Mouse (Mus musculus) MEL (cell line): ENCODE results near the gene Gm14443. TPM values are rescaled to one million over a fixed set of nuclear protein-coding genes. Genes with fewer than 3 reads are reported as not detected.
"Not testable (repeated sequence)": the region's sequence is repeated elsewhere in the genome, so short reads cannot be mapped to it uniquely, and the experiment has no call there.

ENCODE experiments used
- DNase-seq: peaks from one replicate; pipeline ENCODE4 v3.0.0; 2011; ENCODE audit warnings: low read depth, low spot score
- H3K27ac ChIP-seq: 2 replicates; pipeline ENCODE4 v1.5.1; 2012; ENCODE audit warnings: low read depth, mild to moderate bottlenecking, control low read depth, low read length, moderate library complexity; ENCODE audit not compliant: control insufficient read depth
- H3K27me3 ChIP-seq, 2 experiments: fragments of 150-350 bp in 1 of 2; sonication (generic) in 1 of 2; 2 replicates each; pipeline ENCODE4 v1.6.1; 2012; ENCODE audit warnings: low read length in 2 of 2, mild to moderate bottlenecking in 2 of 2, improper control_type of control experiment in 1 of 2, moderate library complexity in 1 of 2; ENCODE audit not compliant: insufficient read depth in 2 of 2, control insufficient read depth in 1 of 2
- H3K36me3 ChIP-seq, 2 experiments: 2 replicates each; pipeline ENCODE4 v1.6.1; 2012 to 2014; ENCODE audit warnings: low read length in 2 of 2, improper control_type of control experiment in 1 of 2, inconsistent platforms in 1 of 2, mild to moderate bottlenecking in 1 of 2; ENCODE audit not compliant: insufficient read depth in 2 of 2, control insufficient read depth in 1 of 2
- H3K4me1 ChIP-seq, 2 experiments: fragments of 150-350 bp in 1 of 2; sonication (generic) in 1 of 2; 2 replicates each; pipeline ENCODE4 v1.6.1; 2012; ENCODE audit warnings: low read length in 2 of 2, improper control_type of control experiment in 1 of 2, mild to moderate bottlenecking in 1 of 2; ENCODE audit not compliant: insufficient read depth in 2 of 2, control insufficient read depth in 1 of 2
- H3K4me3 ChIP-seq, 2 experiments: fragments of 150-350 bp in 1 of 2; sonication (generic) in 1 of 2; 2 replicates each; pipeline ENCODE4 v1.5.1; 2012; ENCODE audit warnings: low read depth in 2 of 2, low read length in 2 of 2, mild to moderate bottlenecking in 2 of 2, moderate library complexity in 2 of 2, control low read depth in 1 of 2, improper control_type of control experiment in 1 of 2; ENCODE audit not compliant: control insufficient read depth in 1 of 2, insufficient read depth in 1 of 2
- H3K79me2 ChIP-seq: 2 replicates; pipeline ENCODE4 v1.6.1; 2012; ENCODE audit warnings: mild to moderate bottlenecking, low read length, moderate library complexity; ENCODE audit not compliant: control insufficient read depth, poor library complexity, insufficient read depth
- H3K9ac ChIP-seq: 2 replicates; pipeline ENCODE4 v1.6.1; 2012; ENCODE audit warnings: low read depth, mild to moderate bottlenecking, control low read depth, low read length, moderate library complexity; ENCODE audit not compliant: control insufficient read depth, poor library complexity, severe bottlenecking
- H3K9me3 ChIP-seq: fragments of 150-350 bp; sonication (generic); replicated peaks from 2 replicates; pipeline ENCODE4 v1.6.1; 2012; ENCODE audit warnings: mild to moderate bottlenecking, low read length, improper control_type of control experiment, moderate library complexity; ENCODE audit not compliant: insufficient read depth
- polyA plus RNA-seq, 2 experiments: library from polyadenylated mRNA; stranded (reverse) in 1 of 2; unstranded in 1 of 2; fragments of >175 nt in 1 of 2; fragments of >200 nt in 1 of 2; gene quantifications; 2 replicates each; pipeline versions ENCODE4 v1.2.1 to v1.2.4; 2012; ENCODE audit warnings: low replicate concordance in 2 of 2, low read depth in 1 of 2; ENCODE audit not compliant: insufficient read length in 2 of 2, insufficient read depth in 1 of 2, missing spikeins in 1 of 2
- total RNA-seq: library from RNA; depleted of rRNA; stranded (reverse); fragments of 300-350 nt; gene quantifications from 2 replicates; pipeline ENCODE4 v1.2.3, GENCODE M21; 2012; rRNA removed

The Gm14443 gene
- total and polyA plus RNA-seq, 3 experiments: 0.17 to 0.62 TPM; not detected in 1

- not testable (repeated sequence) for H3K27ac ChIP-seq, H3K79me2 ChIP-seq, H3K9me3 ChIP-seq, H3K4me3 ChIP-seq, H3K36me3 ChIP-seq, DNase-seq, H3K9ac ChIP-seq, H3K4me1 ChIP-seq, H3K27me3 ChIP-seq
Observed at GRCm38 (mm10) chr2:175140624-175141023, 35.0 kb downstream of the Gm14443 start.

Other genes starting within 250 kb of the Gm14443 start
- 1.2 and 1.5 TPM in 2 replicates for gene Gm14444, start 165.6 kb downstream of the Gm14443 start, total RNA-seq
- gene Gm14444, start 165.6 kb downstream of the Gm14443 start, polyA plus RNA-seq: 100 to 1,000 TPM in 1 of 2 experiments, under 1 TPM in 1; 0.33 to 138 TPM
- gene Gm14393, start 108.1 kb downstream of the Gm14443 start, total RNA-seq: 0.78 and 1.4 TPM in 2 replicates
- under 1 TPM in 1 of 2 experiments, not detected in 1; 0.56 TPM for gene Gm14393, start 108.1 kb downstream of the Gm14443 start, polyA plus RNA-seq
- 0.33 and 1.1 TPM in 2 replicates for gene Gm14399, start 33.9 kb downstream of the Gm14443 start, total RNA-seq
- 1,000 to 10,000 TPM in 1 of 2 experiments, 1 to 10 TPM in 1; 1.1 to 2,404 TPM for gene Gm14399, start 33.9 kb downstream of the Gm14443 start, polyA plus RNA-seq
- 4.4 and 6.8 TPM in 2 replicates for gene Gm14391, start 31.0 kb upstream of the Gm14443 start, total RNA-seq
- 100 to 1,000 TPM in 1 of 2 experiments, 1 to 10 TPM in 1; 3.0 to 306 TPM for gene Gm14391, start 31.0 kb upstream of the Gm14443 start, polyA plus RNA-seq
- gene Gm14440, start 99.3 kb upstream of the Gm14443 start, total RNA-seq: not detected in 2 replicates
- gene Gm14440, start 99.3 kb upstream of the Gm14443 start, polyA plus RNA-seq: under 1 TPM in 1 of 2 experiments, not detected in 1; 0.52 TPM
- gene Gm4631, start 162.3 kb upstream of the Gm14443 start, total RNA-seq: 6.8 and 11.4 TPM in 2 replicates
- 100 to 1,000 TPM in 1 of 2 experiments, 1 to 10 TPM in 1; 9.5 to 544 TPM for gene Gm4631, start 162.3 kb upstream of the Gm14443 start, polyA plus RNA-seq
- gene Zfp968, start 196.6 kb upstream of the Gm14443 start, total RNA-seq: 4.8 and 5.2 TPM in 2 replicates
- 1,000 to 10,000 TPM in 1 of 2 experiments, under 1 TPM in 1; 0.96 to 2,903 TPM for gene Zfp968, start 196.6 kb upstream of the Gm14443 start, polyA plus RNA-seq